Mouse (Mus musculus) ES-E14 (cell line): ENCODE data around the gene Gsk3b. TPM values are rescaled to one million over a fixed set of nuclear protein-coding genes. Genes with fewer than 3 reads are reported as not detected.

Experiments used
- DNase-seq: peaks from one replicate; pipeline ENCODE4 v3.0.0-alpha.2; 2013; ENCODE audit warnings: low read depth, low spot score
- H3K27ac ChIP-seq: 2 replicates; pipeline ENCODE4 v1.5.1; 2012; ENCODE audit warnings: low read depth, mild to moderate bottlenecking, low read length, moderate library complexity, mixed read lengths; ENCODE audit not compliant: poor library complexity, insufficient read depth, severe bottlenecking
- H3K36me3 ChIP-seq: 2 replicates; pipeline ENCODE4 v1.6.1; 2012; ENCODE audit warnings: mild to moderate bottlenecking, low read length, moderate library complexity, mixed read lengths; ENCODE audit not compliant: control insufficient read depth, poor library complexity, insufficient read depth, severe bottlenecking
- H3K4me1 ChIP-seq, 2 experiments: fragments of 150-350 bp in 1 of 2; sonication (generic) in 1 of 2; 2 replicates each; pipeline ENCODE4 v1.6.1; 2012; ENCODE audit warnings: low read length in 2 of 2, mild to moderate bottlenecking in 1 of 2, mixed read lengths in 1 of 2; ENCODE audit not compliant: control insufficient read depth in 2 of 2, insufficient read depth in 2 of 2, poor library complexity in 1 of 2
- H3K4me3 ChIP-seq, 2 experiments: fragments of 150-350 bp in 1 of 2; sonication (generic) in 1 of 2; 2 replicates each; pipeline ENCODE4 v1.5.1; 2012; ENCODE audit warnings: low read length in 2 of 2, low read depth in 1 of 2, mild to moderate bottlenecking in 1 of 2, mixed read lengths in 1 of 2; ENCODE audit not compliant: insufficient read depth in 1 of 2, poor library complexity in 1 of 2, severe bottlenecking in 1 of 2
- H3K9ac ChIP-seq: 2 replicates; pipeline ENCODE4 v1.6.1; 2012; ENCODE audit warnings: low read depth, mild to moderate bottlenecking, low read length, mixed read lengths; ENCODE audit not compliant: poor library complexity, insufficient read depth, severe bottlenecking
- H3K9me3 ChIP-seq: fragments of 150-350 bp; sonication (generic); 2 replicates; pipeline ENCODE4 v1.6.1; 2012; ENCODE audit warnings: low read depth, mild to moderate bottlenecking, low read length; ENCODE audit not compliant: control insufficient read depth, insufficient read depth
- CHD2 ChIP-seq: IDR thresholded peaks from 2 replicates; pipeline ENCODE4 v1.6.1; 2014; ENCODE audit warnings: mild to moderate bottlenecking, low read depth, low read length, inconsistent platforms
- HCFC1 ChIP-seq: IDR thresholded peaks from 2 replicates; pipeline ENCODE4 v1.6.1; 2012; ENCODE audit warnings: low read length, inconsistent platforms, borderline replicate concordance; ENCODE audit not compliant: insufficient read depth
- MAFK ChIP-seq: IDR thresholded peaks from 2 replicates; pipeline ENCODE4 v1.6.1; 2014; ENCODE audit warnings: mild to moderate bottlenecking, low read depth, low read length, inconsistent platforms; ENCODE audit not compliant: insufficient read depth
- ZC3H11A ChIP-seq: IDR thresholded peaks from 2 replicates; pipeline ENCODE4 v1.6.1; 2012; ENCODE audit warnings: low read depth, mild to moderate bottlenecking, inconsistent platforms, low read length, borderline replicate concordance
- ZNF384 ChIP-seq: IDR thresholded peaks from 2 replicates; pipeline ENCODE4 v1.6.1; 2012; ENCODE audit warnings: low read depth, low read length, inconsistent platforms
- in situ Hi-C, 2 experiments: fragments of 600-800 bp; cut with MboI; formaldehyde crosslinking; loops; one replicate each; pipeline ENCODE4 v1.15.1; 2025; ENCODE audit warnings: low sequenced_read_pairs in 2 of 2, inconsistent platforms in 1 of 2; ENCODE audit not compliant: unreplicated experiment in 2 of 2
- total RNA-seq: library from RNA; depleted of rRNA; stranded (reverse); fragments of 300-350 nt; gene quantifications from 2 replicates; pipeline ENCODE4 v1.2.3, GENCODE M21; 2012

The Gsk3b gene
- total RNA-seq, 1 experiment: 19.5 TPM

DNA sequence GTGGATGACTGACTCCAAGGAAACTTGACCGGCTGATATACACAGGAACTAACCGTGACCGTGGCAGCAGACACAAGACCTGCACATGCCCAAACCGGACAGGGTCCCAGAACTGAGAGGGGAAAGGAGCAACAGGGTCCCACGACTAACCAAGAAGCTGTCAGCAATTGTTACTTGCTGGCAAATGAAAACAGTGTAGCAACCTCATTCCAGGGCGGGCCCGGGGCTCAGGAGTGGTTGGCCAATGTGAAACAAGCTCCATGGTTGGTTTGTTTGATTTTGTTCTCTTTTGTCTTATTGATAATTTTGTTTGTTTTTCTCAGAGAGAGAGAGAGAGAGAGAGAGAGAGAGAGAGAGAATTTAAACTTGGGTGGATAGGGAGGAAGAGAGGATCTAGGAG is 192.2 kb downstream of the Gsk3b start:
- in situ Hi-C loops: no loop called here

DNA sequence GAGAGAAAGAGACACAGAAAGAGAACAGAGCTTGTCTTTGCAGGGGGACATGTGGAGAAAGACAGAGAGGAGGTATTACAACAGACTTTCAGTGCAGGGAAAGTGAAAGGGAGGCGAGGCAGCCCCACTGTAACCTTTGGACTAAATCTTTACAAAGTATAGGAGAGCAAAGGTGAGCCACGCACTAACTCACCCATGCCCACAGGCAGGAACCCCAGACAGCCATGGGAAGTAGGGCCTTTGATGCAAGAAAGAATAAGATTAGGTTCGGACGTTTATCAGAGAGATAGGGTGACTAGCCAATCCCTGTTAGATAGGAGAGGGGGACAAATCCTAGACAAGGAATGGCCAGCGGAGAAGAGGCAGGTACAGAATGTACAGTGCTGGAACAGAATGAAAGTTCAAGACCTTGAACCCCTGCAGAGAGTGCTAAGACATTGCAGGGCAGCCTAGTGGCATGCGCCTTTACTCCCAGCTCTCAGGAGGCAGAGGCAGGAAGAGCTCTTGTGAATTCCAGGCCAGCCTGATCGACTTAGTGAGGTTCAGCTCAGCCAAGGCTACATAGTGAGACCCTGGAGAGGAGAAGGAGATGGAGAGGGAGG is 193.9 kb downstream of the Gsk3b start:
- Histone ChIP-seq H3K4me3 (no peak overlapping the region), H3K27ac (no peak overlapping the region), H3K9ac (no peak overlapping the region), H3K4me1 (no peaks in the 10 kb centered on the region), H3K36me3 (no peaks in the 10 kb centered on the region), H3K9me3 (no peaks in the 10 kb centered on the region)
- in situ Hi-C loops: no loop called here
- no peak for TF ChIP-seq CHD2
- TF ChIP-seq ZNF384: no peak
- no peak for TF ChIP-seq HCFC1
- no peak for TF ChIP-seq MAFK
- no peak for TF ChIP-seq ZC3H11A
- DNase-seq: no peak

More for the DNA sequence above, 192.2 kb downstream of the Gsk3b start:
- DNase-seq: no peak
- Histone ChIP-seq H3K4me1 (no peaks in the 10 kb centered on the region), H3K9me3 (no peaks in the 10 kb centered on the region), H3K27ac (no peak overlapping the region), H3K9ac (no peak overlapping the region), H3K4me3 (no peak overlapping the region), H3K36me3 (no peaks in the 10 kb centered on the region)
- TF ChIP-seq ZC3H11A: no peak
- no peak for TF ChIP-seq HCFC1

DNA sequence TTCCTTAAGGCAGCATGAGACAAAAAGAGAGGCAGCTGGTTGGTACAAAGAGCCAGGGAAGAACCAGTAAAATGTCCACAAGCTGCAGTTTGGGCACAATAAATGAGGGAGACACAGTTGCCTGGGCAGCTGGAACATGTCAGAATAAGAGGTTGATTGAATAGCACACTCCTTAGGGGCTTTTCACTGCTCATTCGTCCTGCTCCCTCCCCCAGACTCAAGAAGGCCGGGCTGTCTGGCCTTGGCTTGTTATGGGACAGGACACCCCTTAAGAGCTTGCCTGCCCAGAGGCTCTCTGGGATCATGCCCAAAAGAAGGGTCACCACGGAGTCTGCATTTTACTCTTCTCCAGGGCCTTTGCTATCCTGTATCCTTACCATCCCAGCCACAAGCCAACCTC is 194.5 kb downstream of the Gsk3b start:
- Histone ChIP-seq H3K4me3 (no peak overlapping the region), H3K9me3 (no peaks in the 10 kb centered on the region), H3K4me1 (no peaks in the 10 kb centered on the region), H3K36me3 (no peaks in the 10 kb centered on the region), H3K27ac (no peak overlapping the region), H3K9ac (no peak overlapping the region)
- DNase-seq: no peak
- TF ChIP-seq HCFC1: no peak
- no peak for TF ChIP-seq ZNF384
- TF ChIP-seq ZC3H11A: no peak
- TF ChIP-seq MAFK: no peak
- TF ChIP-seq CHD2: no peak
- in situ Hi-C loops: no loop called here

DNA sequence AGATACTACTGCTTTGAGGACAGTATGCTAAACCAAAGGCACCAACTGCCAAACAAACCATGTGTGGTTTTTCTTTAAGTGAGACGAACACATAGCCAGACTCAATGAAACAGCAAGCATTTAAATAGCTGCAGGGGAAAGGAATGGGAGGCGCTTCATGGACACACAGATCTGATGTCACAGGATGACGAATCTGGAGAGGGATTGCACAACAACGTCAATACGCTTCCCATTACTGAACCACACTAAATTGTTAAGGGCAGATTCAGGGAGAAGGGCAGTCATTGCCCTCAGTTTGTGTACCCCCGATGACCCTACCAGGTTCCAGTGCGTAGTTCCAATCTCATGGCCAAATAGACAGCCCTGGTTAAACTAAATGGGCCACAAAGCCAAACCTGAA is 197.0 kb downstream of the Gsk3b start:
- H3K4me1 ChIP-seq: no peaks in the 10 kb centered on the region
- H3K27ac ChIP-seq: no peak overlapping the region
- no peak overlapping the region for H3K4me3 ChIP-seq
- no peak overlapping the region for H3K9ac ChIP-seq
- in situ Hi-C loops: no loop called here
- no peaks in the 10 kb centered on the region for H3K9me3 ChIP-seq
- no peaks in the 10 kb centered on the region for H3K36me3 ChIP-seq
- DNase-seq: no peak
- TF ChIP-seq CHD2 (no peak), HCFC1 (no peak), ZC3H11A (no peak), MAFK (no peak), ZNF384 (no peak)

DNA sequence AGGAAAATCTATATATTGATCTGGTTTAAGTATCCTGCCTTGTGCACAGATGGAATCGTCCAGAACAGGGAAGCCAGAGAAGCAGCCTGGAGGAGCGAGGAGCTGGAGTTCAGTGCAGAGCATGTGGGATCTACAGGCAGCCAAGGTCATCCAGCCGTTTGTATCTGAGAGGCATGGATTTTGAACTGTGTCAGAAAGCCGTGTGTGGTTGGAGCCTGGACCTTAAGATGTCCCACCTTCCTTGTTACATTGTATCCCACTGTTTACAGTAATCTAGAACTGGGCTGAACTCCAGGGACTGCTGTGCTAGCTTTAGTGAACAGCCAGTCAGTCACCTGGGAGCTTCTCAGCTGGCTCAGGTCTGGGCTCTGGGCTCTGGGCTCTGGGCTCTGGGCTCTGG is 197.7 kb downstream of the Gsk3b start:
- DNase-seq: no peak
- Histone ChIP-seq H3K4me1 (no peaks in the 10 kb centered on the region), H3K36me3 (no peaks in the 10 kb centered on the region), H3K9ac (no peak overlapping the region), H3K27ac (no peak overlapping the region), H3K9me3 (no peaks in the 10 kb centered on the region), H3K4me3 (no peak overlapping the region)
- in situ Hi-C loops: no loop called here
- no peak for TF ChIP-seq ZC3H11A
- TF ChIP-seq ZNF384: no peak
- no peak for TF ChIP-seq CHD2
- TF ChIP-seq HCFC1: no peak
- TF ChIP-seq MAFK: no peak
